Mouse (Mus musculus) heart, adult 2 months (tissue): ENCODE data around the gene Cfdp1. TPM values are rescaled to one million over a fixed set of nuclear protein-coding genes. Genes with fewer than 3 reads are reported as not detected.
"Not testable (repeated sequence)": the region's sequence is repeated elsewhere in the genome, so short reads cannot be mapped to it uniquely, and the experiment has no call there.

Experiments used
- DNase-seq, 2 experiments: peaks; one replicate each; pipeline ENCODE4 v3.0.0; 2021
- H3K27ac ChIP-seq: fragments of 200-600 bp; 2 replicates; pipeline ENCODE4 v1.8.1; 2022
- H3K27me3 ChIP-seq: fragments of 200-500 bp; 2 replicates; pipeline ENCODE4 v1.6.1; 2012; ENCODE audit warnings: mild to moderate bottlenecking, low read length, inconsistent platforms, mixed read lengths; ENCODE audit not compliant: control insufficient read depth, insufficient read depth
- H3K36me3 ChIP-seq: fragments of 200-500 bp; 2 replicates; pipeline ENCODE4 v1.6.1; 2012; ENCODE audit warnings: low read length, inconsistent platforms; ENCODE audit not compliant: control insufficient read depth, insufficient read depth
- H3K4me1 ChIP-seq: fragments of 200-500 bp; 2 replicates; pipeline ENCODE4 v1.6.1; 2011; ENCODE audit warnings: low read length; ENCODE audit not compliant: control insufficient read depth, insufficient read depth
- H3K4me3 ChIP-seq: fragments of 200-600 bp; 2 replicates; pipeline ENCODE4 v1.8.1; 2022
- H3K79me2 ChIP-seq: fragments of 200-500 bp; replicated peaks from 2 replicates; pipeline ENCODE4 v1.6.1; 2012; ENCODE audit warnings: mild to moderate bottlenecking, inconsistent platforms, low read length, moderate library complexity, mixed read lengths; ENCODE audit not compliant: control insufficient read depth, insufficient read depth
- H3K9ac ChIP-seq: fragments of 200-500 bp; 2 replicates; pipeline ENCODE4 v1.6.1; 2012; ENCODE audit warnings: low read depth, mild to moderate bottlenecking, control low read depth, inconsistent platforms, low read length, mixed read lengths
- CTCF ChIP-seq: fragments of 200-600 bp; IDR thresholded peaks from 2 replicates; pipeline ENCODE4 v1.8.1; 2022; ENCODE audit warnings: antibody characterized with exemption, mild to moderate bottlenecking, moderate library complexity
- EP300 ChIP-seq: fragments of 200-500 bp; IDR thresholded peaks from 2 replicates; pipeline ENCODE4 v1.6.1; 2011; ENCODE audit warnings: low read depth, low read length, control low read depth; ENCODE audit not compliant: insufficient read depth
- POLR2A ChIP-seq: fragments of 200-500 bp; IDR thresholded peaks from 2 replicates; pipeline ENCODE4 v1.6.1; 2011; ENCODE audit warnings: mild to moderate bottlenecking, low read depth, low read length, control low read depth; ENCODE audit not compliant: insufficient read depth
- WGBS: fragments of 180-500 bp; shearing (Covaris S2); methylation state at CpG from one replicate; pipeline ENCODE4 v1.1.7; 2018; 5-methylcytosine and 5-hydroxymethylcytosine counted together
- intact Hi-C: fragments of 180-260 bp; cut with DNase I; formaldehyde crosslinking; loops from one replicate; pipeline ENCODE4 v1.15.1; 2025
- polyA plus RNA-seq: library from polyadenylated mRNA; depleted of rRNA; stranded (reverse); fragments of >200 nt; gene quantifications from 2 replicates; pipeline ENCODE4 v1.2.3, GENCODE M21; 2012
- total RNA-seq, 2 experiments: library from RNA; stranded (reverse); gene quantifications; 2 replicates each; pipeline ENCODE4 v1.2.3; 2021

Cfdp1 gene
- total and polyA plus RNA-seq, 3 experiments, result 5.6 to 34.4 (median 32.7) TPM

- no peaks in the 10 kb centered on the region for H3K27me3 ChIP-seq
- no peak for DNase-seq
- intact Hi-C loops, result no loop called here
- H3K4me3 ChIP-seq, result no peak overlapping the region
- H3K4me1 ChIP-seq, result no peaks in the 10 kb centered on the region
- 54% methylated on average over 6 of the region's 6 CpGs for WGBS
- H3K9ac ChIP-seq, result no peak overlapping the region
- TF ChIP-seq CTCF (no peak), POLR2A (no peak), EP300 (no peak)
- no peak overlapping the region for H3K27ac ChIP-seq
- no peaks in the 10 kb centered on the region for H3K79me2 ChIP-seq
- no peaks in the 10 kb centered on the region for H3K36me3 ChIP-seq
These were observed 11.8 kb upstream of the Cfdp1 start for GRCm38 (mm10) chr8:111865857-111866256.

GRCm38 (mm10) chr8:111865130-111865852, 11.2 kb upstream of the Cfdp1 start:
- 87% methylated on average over 8 of the region's 8 CpGs for WGBS
- Histone ChIP-seq H3K79me2 (no peaks in the 10 kb centered on the region), H3K4me1 (no peaks in the 10 kb centered on the region), H3K4me3 (no peak overlapping the region), H3K27me3 (no peaks in the 10 kb centered on the region), H3K36me3 (no peaks in the 10 kb centered on the region), H3K9ac (no peak overlapping the region), H3K27ac (no peak overlapping the region)
- TF ChIP-seq EP300, result no peak
- TF ChIP-seq POLR2A, result no peak
- no peak for TF ChIP-seq CTCF
- intact Hi-C loops, result no loop called here
- no peak for DNase-seq

DNA sequence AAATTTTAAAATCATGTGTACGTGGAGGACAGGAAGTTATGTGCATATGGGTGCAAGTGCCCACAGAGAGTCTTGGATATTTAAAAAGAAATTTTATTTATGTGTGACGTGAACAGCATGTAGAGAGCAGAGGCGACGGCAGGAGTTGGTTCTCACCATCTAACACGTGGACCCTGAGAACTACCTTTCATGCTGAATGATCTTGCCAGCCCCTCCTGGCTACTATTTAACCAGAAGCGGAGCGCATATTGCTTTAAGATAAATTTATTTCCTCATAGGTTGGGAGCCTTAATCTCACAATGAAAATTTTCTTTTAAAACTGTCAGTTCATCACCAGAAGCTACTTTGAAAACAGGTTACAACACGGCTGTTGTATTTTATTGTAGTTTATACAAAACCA, 10.6 kb upstream of the Cfdp1 start:
- H3K79me2 ChIP-seq, result no peaks in the 10 kb centered on the region
- no peak for DNase-seq
- TF ChIP-seq CTCF (no peak), POLR2A (no peak), EP300 (no peak)
- H3K4me1 ChIP-seq, result no peaks in the 10 kb centered on the region
- H3K27me3 ChIP-seq, result no peaks in the 10 kb centered on the region
- no peak overlapping the region for H3K4me3 ChIP-seq
- H3K36me3 ChIP-seq, result no peaks in the 10 kb centered on the region
- 88% methylated on average over 8 of the region's 8 CpGs for whole genome bisulfite sequencing
- H3K9ac ChIP-seq, result no peak overlapping the region
- H3K27ac ChIP-seq, result no peak overlapping the region
- intact Hi-C loops, result no loop called here

DNA sequence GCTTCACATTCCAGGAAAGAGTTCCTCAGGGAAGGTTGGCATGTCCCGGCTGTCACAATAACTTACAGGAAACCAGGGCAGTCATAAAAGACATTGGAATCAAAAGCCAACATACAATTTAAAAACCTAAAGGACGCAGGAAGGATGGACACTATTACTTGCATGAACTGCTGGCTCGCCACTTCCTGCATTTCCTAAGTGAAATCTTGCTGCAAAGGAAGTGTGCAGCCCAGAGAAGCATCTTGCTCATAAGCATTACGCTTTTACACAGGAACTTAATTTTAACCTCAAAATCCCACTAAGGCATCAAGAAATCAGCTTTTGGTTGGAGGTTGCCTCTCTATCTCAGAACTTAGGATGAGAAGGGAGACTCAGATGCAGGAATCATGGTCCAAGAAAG, 9.2 kb upstream of the Cfdp1 start:
- Histone ChIP-seq H3K4me1 (no peaks in the 10 kb centered on the region), H3K27me3 (no peaks in the 10 kb centered on the region), H3K36me3 (no peaks in the 10 kb centered on the region), H3K27ac (no peak overlapping the region), H3K79me2 (no peaks in the 10 kb centered on the region), H3K4me3 (no peak overlapping the region), H3K9ac (no peak overlapping the region)
- WGBS, result 55% methylated on average over 4 of the region's 4 CpGs
- DNase-seq, result no peak
- TF ChIP-seq EP300 (no peak), CTCF (no peak), POLR2A (no peak)
- intact Hi-C loops, result no loop called here

DNA sequence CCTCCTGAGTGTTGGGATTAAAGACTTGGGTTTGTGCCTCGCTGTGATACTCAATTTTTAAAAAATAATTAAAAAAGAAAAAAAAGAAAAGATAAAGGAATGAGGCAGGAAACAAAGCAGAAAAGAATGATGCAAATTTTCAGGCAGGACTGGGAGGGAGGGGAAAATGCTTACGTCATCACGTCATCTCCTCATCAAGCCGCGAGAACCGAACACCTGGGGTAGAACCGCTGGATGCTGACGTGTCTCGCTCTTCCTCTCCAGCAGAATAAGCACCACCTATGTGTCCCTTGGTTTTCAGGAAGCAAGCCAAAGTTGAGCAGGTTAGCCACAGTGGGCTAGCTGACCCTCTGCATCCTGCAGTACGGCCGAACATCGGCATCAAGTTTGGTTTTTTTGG, 1.9 kb upstream of the Cfdp1 start:
- no peak overlapping the region for H3K27ac ChIP-seq
- 82% methylated on average over 12 of the region's 12 CpGs for WGBS
- intact Hi-C loops, result loop anchor here (1.0 kb wide), 1 partner anchor 20 kb away; the partner anchor contains the start of gene Tmem170
- H3K4me1 ChIP-seq, result no peaks in the 10 kb centered on the region
- TF ChIP-seq CTCF (no peak), EP300 (no peak), POLR2A (no peak)
- H3K4me3 ChIP-seq, result no peak overlapping the region
- peaks cover 4% of the 10 kb centered on the region; the same call in 1 of the 2 replicates for H3K79me2 ChIP-seq
- DNase-seq, result no peak
- H3K27me3 ChIP-seq, result no peaks in the 10 kb centered on the region
- no peak overlapping the region for H3K9ac ChIP-seq
- no peaks in the 10 kb centered on the region for H3K36me3 ChIP-seq

DNA sequence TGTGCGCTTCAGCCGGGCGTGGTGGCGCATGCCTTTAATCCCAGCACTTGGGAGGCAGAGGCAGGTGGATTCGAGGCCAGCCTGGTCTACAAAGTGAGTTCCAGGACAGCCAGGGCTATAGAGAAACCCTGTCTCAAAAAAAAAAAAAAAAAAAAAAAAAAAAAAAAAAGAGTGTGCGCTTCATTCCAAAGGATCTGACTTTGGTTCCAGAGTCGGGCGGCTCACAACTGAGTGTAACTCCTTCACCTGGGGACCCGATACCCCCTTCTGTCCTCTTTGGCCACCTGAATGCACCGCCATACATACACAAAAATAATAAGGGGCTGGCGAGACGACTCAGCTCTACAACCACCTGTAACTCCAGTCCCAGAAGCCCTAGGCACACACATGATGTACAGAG, 872 bp downstream of the Cfdp1 start:
- H3K4me3 ChIP-seq, result peak overlapping the region; percentile 93
- H3K9ac ChIP-seq, H3K27ac ChIP-seq, H3K4me1 ChIP-seq, H3K27me3 ChIP-seq, intact Hi-C loops, H3K79me2 ChIP-seq, H3K36me3 ChIP-seq, DNase-seq: not testable (repeated sequence)
- 45% methylated on average over 12 of the region's 12 CpGs for whole genome bisulfite sequencing
